Mouse (Mus musculus) forebrain, embryonic 16.5 days (tissue): Measurements from ENCODE around the gene Cdh13. TPM values are rescaled to one million over a fixed set of nuclear protein-coding genes. Genes with fewer than 3 reads are reported as not detected.

Source experiments
- ATAC-seq: fragments of 200-750 bp; cut with Nextera tagmentation; 2 replicates; pipeline ENCODE4 v1.8.0; 2017; ENCODE audit warnings: mild to moderate bottlenecking, moderate library complexity
- H3K27ac ChIP-seq: fragments of 300-500 bp; sonication (generic); 2 replicates; pipeline ENCODE4 v1.5.1; 2014; ENCODE audit warnings: low read length, control low read depth
- H3K27me3 ChIP-seq: fragments of 300-500 bp; sonication (generic); replicated peaks from 2 replicates; pipeline ENCODE4 v1.6.1; 2014; ENCODE audit warnings: low read length; ENCODE audit not compliant: control insufficient read depth, insufficient read depth
- H3K36me3 ChIP-seq: fragments of 300-500 bp; sonication (generic); 2 replicates; pipeline ENCODE4 v1.6.1; 2014; ENCODE audit not compliant: control insufficient read depth, insufficient read depth
- H3K4me1 ChIP-seq: fragments of 300-500 bp; sonication (generic); replicated peaks from 2 replicates; pipeline ENCODE4 v1.6.1; 2014; ENCODE audit warnings: low read length; ENCODE audit not compliant: control insufficient read depth, insufficient read depth
- H3K4me2 ChIP-seq: fragments of 300-500 bp; sonication (generic); 2 replicates; pipeline ENCODE4 v1.6.1; 2014; ENCODE audit warnings: mild to moderate bottlenecking, low read length, control low read depth
- H3K4me3 ChIP-seq: fragments of 300-500 bp; sonication (generic); replicated peaks from 2 replicates; pipeline ENCODE4 v1.5.1; 2014; ENCODE audit warnings: mild to moderate bottlenecking, low read length, control low read depth
- H3K9ac ChIP-seq: fragments of 300-500 bp; sonication (generic); replicated peaks from 2 replicates; pipeline ENCODE4 v1.6.1; 2014; ENCODE audit warnings: low read depth, low read length, control low read depth
- H3K9me3 ChIP-seq: fragments of 300-500 bp; sonication (generic); 2 replicates; pipeline ENCODE4 v1.6.1; 2016; ENCODE audit warnings: low read length; ENCODE audit not compliant: control insufficient read depth
- WGBS: fragments of 180-500 bp; shearing (Covaris S2); extraction: QIAGEN DNeasy Blood & Tissue Kit; methylation state at CpG from one replicate; pipeline ENCODE4 v1.1.7; 2014; 5-methylcytosine and 5-hydroxymethylcytosine counted together
- polyA plus RNA-seq: library from polyadenylated mRNA; unstranded; fragments of >200 nt; fragmentation: Nextera tagmentation; extraction: Ambion mirVana; gene quantifications from 2 replicates; pipeline ENCODE4 v1.2.1, GENCODE M21; 2015

The Cdh13 gene
- polyA plus RNA-seq, 1 experiment from 2014 or later, result 129 TPM

DNA sequence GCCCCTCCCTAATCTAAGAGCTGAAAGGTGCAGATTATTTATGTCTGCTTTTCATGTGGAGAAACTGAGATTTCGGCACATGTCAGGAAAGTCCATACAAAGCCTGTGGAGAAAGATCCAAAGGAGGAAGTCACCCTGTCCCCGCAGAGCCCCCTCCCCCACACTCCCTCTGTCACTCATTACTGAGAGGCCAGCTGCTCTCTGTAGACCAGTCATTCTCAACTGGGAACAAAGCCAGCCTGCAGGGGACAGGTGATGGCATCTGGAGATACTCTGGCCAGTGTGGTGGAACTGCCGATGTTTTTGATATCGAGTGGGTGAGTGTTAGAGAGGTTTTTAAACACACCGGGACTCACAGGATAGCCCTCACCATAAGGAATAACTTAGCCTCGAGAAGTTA lies 582.8 kb downstream of the Cdh13 start:
- no peak for ATAC-seq
- Histone ChIP-seq H3K4me1 (no peaks in the 10 kb centered on the region), H3K4me3 (no peak overlapping the region), H3K27me3 (no peaks in the 10 kb centered on the region), H3K36me3 (no peaks in the 10 kb centered on the region), H3K9me3 (no peaks in the 10 kb centered on the region), H3K4me2 (no peak overlapping the region), H3K9ac (no peak overlapping the region), H3K27ac (no peak overlapping the region)
- 67% methylated on average over 6 of the region's 6 CpGs for whole genome bisulfite sequencing

DNA sequence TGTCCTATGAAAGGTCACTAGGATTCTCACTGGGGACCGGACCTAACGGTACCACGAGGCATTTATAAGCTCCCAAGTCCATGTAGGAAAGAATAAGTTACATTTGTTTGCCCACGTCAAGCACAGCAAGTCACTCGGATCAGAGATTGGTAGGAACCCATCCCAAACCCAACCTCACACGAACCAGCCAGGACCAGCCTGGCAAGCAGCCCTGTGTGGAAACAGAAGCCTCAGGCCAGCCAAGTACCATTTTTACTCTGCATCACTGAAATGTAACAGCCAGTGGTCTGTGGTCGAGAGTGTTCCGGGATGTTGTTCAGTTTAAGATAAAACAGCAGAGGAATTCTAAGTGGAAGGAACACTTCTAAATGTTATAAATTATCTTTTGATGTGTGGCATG lies 587.2 kb downstream of the Cdh13 start:
- no peak for ATAC-seq
- WGBS, result 86% methylated on average over 8 of the region's 8 CpGs
- no peak overlapping the region for H3K27ac ChIP-seq

DNA sequence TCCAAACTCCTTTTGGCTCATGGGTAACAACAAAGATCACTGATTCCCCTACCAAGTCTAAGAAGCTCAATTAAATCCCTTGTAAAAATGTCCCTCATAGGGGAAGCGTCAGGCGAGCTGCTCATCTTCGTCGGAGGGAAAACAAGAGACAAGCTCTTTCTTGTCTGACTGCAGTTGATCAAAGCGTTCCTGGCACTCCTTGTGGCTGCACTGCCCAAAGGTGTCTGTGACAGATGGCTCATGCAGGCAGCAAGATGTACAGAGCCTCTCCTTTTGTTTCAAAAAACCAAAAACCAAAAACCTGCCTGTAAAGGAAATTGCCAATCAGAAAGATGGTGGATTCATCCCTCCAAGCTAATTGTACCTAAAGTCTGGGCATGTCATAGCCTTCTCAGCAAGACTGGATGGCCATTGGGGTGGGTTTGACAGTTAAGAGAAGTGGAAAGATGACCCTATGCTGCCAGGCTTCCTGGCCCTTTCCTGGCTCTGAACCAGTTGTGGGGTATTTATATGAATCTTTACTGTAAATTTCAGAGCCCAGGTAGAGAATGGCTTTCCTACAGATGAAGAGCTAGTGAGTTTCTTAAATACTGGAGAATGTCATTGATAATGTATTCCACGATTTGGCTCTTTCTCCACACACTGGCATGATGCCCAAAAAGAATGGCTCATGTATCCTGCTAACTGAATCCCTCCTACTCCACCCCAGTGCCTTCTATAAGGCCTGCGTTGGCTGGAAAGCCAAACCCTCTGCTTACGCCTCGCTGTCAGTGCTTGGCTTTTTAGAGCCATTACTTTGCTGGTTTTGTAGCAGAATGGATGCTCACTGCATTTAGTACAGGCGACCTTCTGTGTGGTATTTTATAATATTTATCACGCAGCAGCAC lies 596.6 kb downstream of the Cdh13 start:
- H3K9me3 ChIP-seq, result no peaks in the 10 kb centered on the region
- no peak overlapping the region for H3K4me2 ChIP-seq
- H3K27ac ChIP-seq, result peak overlapping the region; percentile 74
- peaks cover 11% of the 10 kb centered on the region for H3K4me1 ChIP-seq
- H3K4me3 ChIP-seq, result no peak overlapping the region
- H3K9ac ChIP-seq, result no peak overlapping the region
- H3K36me3 ChIP-seq, result no peaks in the 10 kb centered on the region
- WGBS, result 54% methylated on average over 11 of the region's 11 CpGs
- peak; percentile 50 for ATAC-seq
- no peaks in the 10 kb centered on the region for H3K27me3 ChIP-seq

More for the DNA sequence above, 587.2 kb downstream of the Cdh13 start:
- Histone ChIP-seq H3K4me2 (no peak overlapping the region), H3K4me3 (no peak overlapping the region), H3K27me3 (no peaks in the 10 kb centered on the region), H3K36me3 (no peaks in the 10 kb centered on the region), H3K4me1 (no peaks in the 10 kb centered on the region), H3K9me3 (no peaks in the 10 kb centered on the region), H3K9ac (no peak overlapping the region)

GRCm38 (mm10) chr8:118884296-118884695 lies 600.8 kb downstream of the Cdh13 start:
- no peaks in the 10 kb centered on the region for H3K36me3 ChIP-seq
- H3K27ac ChIP-seq, result no peak overlapping the region
- peaks cover 11% of the 10 kb centered on the region for H3K4me1 ChIP-seq
- H3K4me2 ChIP-seq, result no peak overlapping the region
- H3K9ac ChIP-seq, result no peak overlapping the region
- no peaks in the 10 kb centered on the region for H3K9me3 ChIP-seq
- no peaks in the 10 kb centered on the region for H3K27me3 ChIP-seq
- H3K4me3 ChIP-seq, result no peak overlapping the region
- WGBS, result 44% methylated on average over 8 of the region's 8 CpGs
- ATAC-seq, result no peak

DNA sequence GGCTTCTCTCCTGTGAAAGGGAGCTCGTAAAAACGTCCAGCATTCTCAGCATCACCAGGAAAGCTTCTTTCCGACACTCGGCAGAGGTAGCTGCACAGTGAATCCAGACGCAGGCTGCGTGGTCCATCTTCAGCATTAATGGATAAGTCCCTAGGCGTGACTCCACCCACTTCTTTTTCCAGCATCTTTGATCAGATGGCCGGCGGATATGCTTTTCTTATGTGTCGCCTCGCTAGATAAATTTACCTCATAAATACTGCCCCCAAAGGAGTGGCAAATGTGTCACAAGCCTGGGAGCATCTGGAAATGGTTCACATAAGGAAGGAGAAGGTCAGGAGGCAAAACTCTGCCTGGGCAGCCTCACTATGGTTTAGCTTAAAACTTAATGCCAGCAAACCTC lies 601.5 kb downstream of the Cdh13 start:
- H3K9me3 ChIP-seq, result no peaks in the 10 kb centered on the region
- no peak for ATAC-seq
- H3K4me1 ChIP-seq, result peaks cover 6% of the 10 kb centered on the region
- no peak overlapping the region for H3K27ac ChIP-seq
- H3K27me3 ChIP-seq, result no peaks in the 10 kb centered on the region
- H3K9ac ChIP-seq, result no peak overlapping the region
- 84% methylated on average over 11 of the region's 11 CpGs for WGBS
- no peak overlapping the region for H3K4me3 ChIP-seq
- no peaks in the 10 kb centered on the region for H3K36me3 ChIP-seq
- H3K4me2 ChIP-seq, result no peak overlapping the region

DNA sequence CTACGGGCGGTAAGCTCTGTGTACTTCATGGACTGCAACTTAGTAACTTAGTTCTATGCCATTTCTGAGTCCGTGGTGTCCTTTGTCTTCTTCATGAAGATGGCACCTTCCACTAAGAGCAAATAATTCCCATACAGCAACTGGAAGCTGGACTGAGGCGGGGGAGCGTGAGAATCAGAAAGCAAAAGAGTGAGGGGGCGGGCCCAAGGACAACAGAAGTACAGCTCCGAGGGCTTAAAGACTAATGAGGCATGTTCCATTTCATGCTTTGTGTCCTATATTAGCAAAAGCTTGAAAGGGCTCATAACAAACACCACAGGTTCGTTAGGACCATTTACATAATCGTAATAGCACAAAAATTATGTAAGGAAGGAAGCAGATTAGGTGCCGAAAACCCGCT lies 618.9 kb downstream of the Cdh13 start:
- Histone ChIP-seq H3K4me3 (peak overlapping the region; percentile 2; the same call in 1 of the 2 replicates), H3K4me1 (0 out of 2 replicates have a peak, but pooled peaks cover 5% of the 10 kb centered on the region), H3K4me2 (peak overlapping the region; percentile 42), H3K27ac (no peak overlapping the region), H3K27me3 (no peaks in the 10 kb centered on the region), H3K36me3 (no peaks in the 10 kb centered on the region), H3K9me3 (0 out of 2 replicates have a peak, but pooled peaks cover 2% of the 10 kb centered on the region), H3K9ac (no peak overlapping the region)
- WGBS, result 35% methylated on average over 11 of the region's 11 CpGs
- ATAC-seq, result no peak

DNA sequence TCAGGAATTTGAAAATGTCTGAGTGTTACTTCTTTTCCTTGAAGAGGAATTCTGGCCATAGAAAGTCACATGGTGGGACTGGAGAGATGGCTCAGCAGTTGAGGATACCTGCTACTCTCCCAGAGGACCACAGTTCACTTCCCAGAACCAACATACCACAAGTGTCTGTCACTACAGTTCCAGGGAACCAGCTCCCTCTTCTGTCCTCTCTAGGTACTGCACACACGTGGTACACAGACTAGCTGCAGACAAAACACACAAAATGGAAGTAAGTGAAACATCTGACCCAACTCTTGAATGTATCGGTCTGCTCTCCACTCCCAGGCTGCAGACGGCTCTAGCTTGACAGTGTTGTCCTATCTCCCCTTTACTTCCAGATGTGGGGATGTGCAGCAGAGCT lies 633.0 kb downstream of the Cdh13 start:
- Histone ChIP-seq H3K9me3 (peaks cover 7% of the 10 kb centered on the region; the same call in 1 of the 2 replicates), H3K9ac (no peak overlapping the region), H3K4me1 (no peaks in the 10 kb centered on the region), H3K4me3 (no peak overlapping the region), H3K27me3 (no peaks in the 10 kb centered on the region), H3K36me3 (no peaks in the 10 kb centered on the region), H3K4me2 (no peak overlapping the region), H3K27ac (no peak overlapping the region)
- no peak for ATAC-seq
- WGBS, result 91% methylated on average over 3 of the region's 3 CpGs

- H3K9ac ChIP-seq, result no peak overlapping the region
- H3K36me3 ChIP-seq, result no peaks in the 10 kb centered on the region
- ATAC-seq, result no peak
- H3K9me3 ChIP-seq, result no peaks in the 10 kb centered on the region
- H3K4me1 ChIP-seq, result peaks cover 4% of the 10 kb centered on the region; the same call in 1 of the 2 replicates
- H3K27ac ChIP-seq, result no peak overlapping the region
- no peak overlapping the region for H3K4me3 ChIP-seq
- 16% methylated on average over 11 of the region's 11 CpGs for WGBS
- no peak overlapping the region for H3K4me2 ChIP-seq
- no peaks in the 10 kb centered on the region for H3K27me3 ChIP-seq
Measured at GRCm38 (mm10) chr8:118937412-118937811, 653.9 kb downstream of the Cdh13 start.

DNA sequence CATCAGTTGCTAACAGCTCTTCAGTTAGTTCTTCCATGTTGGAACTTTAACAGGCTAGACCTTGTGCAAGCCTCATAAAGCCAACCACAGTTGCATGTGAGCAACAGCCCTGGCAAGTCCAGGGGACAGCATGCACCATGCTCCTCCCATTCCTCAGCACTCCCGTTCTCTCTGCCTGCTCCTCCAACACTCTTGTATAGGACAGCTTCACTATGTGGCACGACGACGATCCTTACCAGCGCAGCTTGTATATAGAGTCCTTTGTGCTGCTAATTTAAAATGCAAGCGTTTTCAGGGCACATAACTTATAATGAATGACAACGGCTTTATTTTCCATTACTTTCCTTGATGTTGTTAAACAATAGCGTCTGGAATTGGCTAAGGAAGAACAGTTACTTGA lies 654.5 kb downstream of the Cdh13 start:
- H3K4me3 ChIP-seq, result no peak overlapping the region
- no peak overlapping the region for H3K27ac ChIP-seq
- H3K4me2 ChIP-seq, result no peak overlapping the region
- WGBS, result 2% methylated on average over 8 of the region's 8 CpGs
- no peaks in the 10 kb centered on the region for H3K36me3 ChIP-seq
- H3K4me1 ChIP-seq, result peaks cover 4% of the 10 kb centered on the region; the same call in 1 of the 2 replicates
- ATAC-seq, result peak; percentile 31; the same call in 1 of the 2 replicates
- no peaks in the 10 kb centered on the region for H3K27me3 ChIP-seq
- no peaks in the 10 kb centered on the region for H3K9me3 ChIP-seq
- H3K9ac ChIP-seq, result no peak overlapping the region
